Mouse (Mus musculus) erythroblast, embryonic 14.5 days (primary cell): ENCODE data around the gene Gm3453. TPM values are rescaled to one million over a fixed set of nuclear protein-coding genes. Genes with fewer than 3 reads are reported as not detected.
"Not testable (repeated sequence)": the region's sequence is repeated elsewhere in the genome, so short reads cannot be mapped to it uniquely, and the experiment has no call there.

Experiments used
- H3K27me3 ChIP-seq: 2 replicates; pipeline ENCODE4 v1.6.1; 2012; ENCODE audit warnings: inconsistent platforms; ENCODE audit not compliant: control insufficient read depth
- H3K36me3 ChIP-seq: 2 replicates; pipeline ENCODE4 v1.6.1; 2012; ENCODE audit warnings: mild to moderate bottlenecking, inconsistent platforms; ENCODE audit not compliant: control insufficient read depth
- H3K4me1 ChIP-seq: 2 replicates; pipeline ENCODE4 v1.6.1; 2012; ENCODE audit warnings: inconsistent platforms; ENCODE audit not compliant: control insufficient read depth
- H3K4me3 ChIP-seq: replicated peaks from 2 replicates; pipeline ENCODE3; 2012; ENCODE audit warnings: moderate library complexity, mild to moderate bottlenecking, inconsistent platforms
- H3K9me3 ChIP-seq: 2 replicates; pipeline ENCODE4 v1.6.1; 2012; ENCODE audit warnings: low read length, inconsistent platforms, mixed read lengths; ENCODE audit not compliant: control insufficient read depth
- polyA plus RNA-seq: library from polyadenylated mRNA; stranded (reverse); fragments of >175 nt; gene quantifications from 2 replicates; pipeline ENCODE4 v1.2.3, GENCODE M21; 2012

The Gm3453 gene
- polyA plus RNA-seq, result 0.03 TPM in 1 of 2 replicates, not detected in the other

DNA sequence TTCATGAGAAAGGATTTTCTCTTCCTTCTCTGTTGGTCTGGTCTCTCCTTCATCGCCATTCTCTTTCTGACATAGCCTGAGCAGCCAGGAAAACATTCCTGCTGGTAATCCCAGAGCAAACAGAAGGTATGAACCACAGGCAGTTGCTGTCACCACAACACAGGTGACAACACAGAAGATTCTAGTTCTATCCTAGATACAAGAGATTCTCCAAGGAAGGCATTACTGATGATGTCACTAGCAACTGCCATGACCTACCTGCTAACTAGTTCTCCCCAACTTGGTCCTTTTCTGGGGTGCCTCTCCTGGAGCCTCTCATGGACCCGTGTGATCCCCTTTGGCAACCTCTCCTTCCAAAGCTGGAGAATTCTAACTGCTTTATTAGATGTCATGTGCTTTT is at the start of gene Gm3453:
TSS of gene Gm3453 (minus strand) at position 101 of the 400 bp plus-strand sequence.
- not testable (repeated sequence) for H3K36me3 ChIP-seq, H3K9me3 ChIP-seq, H3K4me1 ChIP-seq, H3K4me3 ChIP-seq, H3K27me3 ChIP-seq

DNA sequence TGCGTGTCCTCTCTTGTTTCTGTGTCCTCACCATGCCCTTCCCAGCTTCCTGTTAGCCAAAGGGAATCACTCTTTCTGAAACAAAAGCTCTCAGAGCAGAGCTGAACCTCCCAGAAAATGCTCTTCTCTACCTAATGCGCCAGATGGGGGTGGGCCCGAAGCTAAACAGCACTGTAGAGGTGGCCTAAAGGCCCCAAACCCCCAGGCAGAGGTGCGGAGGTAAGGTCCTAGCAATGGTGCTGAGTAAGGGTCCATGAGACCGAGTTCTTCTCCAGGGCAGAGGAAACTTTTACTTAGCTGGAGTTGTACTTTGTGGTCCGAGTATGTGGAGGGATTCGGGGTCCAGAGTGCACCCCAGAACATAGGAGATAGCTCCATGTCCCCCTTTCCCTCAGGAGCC is 8.2 kb upstream of the Gm3453 start:
- H3K27me3 ChIP-seq, H3K4me1 ChIP-seq, H3K4me3 ChIP-seq, H3K36me3 ChIP-seq, H3K9me3 ChIP-seq: not testable (repeated sequence)

DNA sequence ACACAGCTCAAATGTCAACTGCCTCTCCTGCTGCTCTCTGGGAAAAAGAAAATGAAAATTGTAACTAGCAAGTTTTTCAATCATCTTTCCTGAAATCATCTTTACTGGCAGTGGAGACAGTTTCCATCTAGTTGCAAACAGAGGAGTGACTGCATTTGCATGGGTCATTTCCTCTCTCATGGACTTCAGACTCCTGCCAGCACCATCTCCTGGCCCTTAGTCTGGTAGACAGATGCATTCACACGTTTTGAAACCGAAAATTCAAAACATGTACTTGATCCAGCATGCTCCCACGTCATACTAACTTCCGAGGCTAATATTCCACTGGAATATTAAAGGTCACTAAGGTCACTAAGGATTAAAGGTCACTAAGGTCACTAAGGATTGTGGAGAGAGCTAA is 16.5 kb downstream of the Gm3453 start:
- H3K4me3 ChIP-seq, H3K36me3 ChIP-seq, H3K4me1 ChIP-seq, H3K27me3 ChIP-seq, H3K9me3 ChIP-seq: not testable (repeated sequence)

GRCm38 (mm10) chr14:5961635-5962034 is 17.3 kb downstream of the Gm3453 start, which contains the start of gene Gm3248:
Gene Gm3248 (minus strand): TSS chr14:5961745.
- H3K4me1 ChIP-seq, H3K36me3 ChIP-seq, H3K9me3 ChIP-seq, H3K27me3 ChIP-seq, H3K4me3 ChIP-seq: not testable (repeated sequence)

DNA sequence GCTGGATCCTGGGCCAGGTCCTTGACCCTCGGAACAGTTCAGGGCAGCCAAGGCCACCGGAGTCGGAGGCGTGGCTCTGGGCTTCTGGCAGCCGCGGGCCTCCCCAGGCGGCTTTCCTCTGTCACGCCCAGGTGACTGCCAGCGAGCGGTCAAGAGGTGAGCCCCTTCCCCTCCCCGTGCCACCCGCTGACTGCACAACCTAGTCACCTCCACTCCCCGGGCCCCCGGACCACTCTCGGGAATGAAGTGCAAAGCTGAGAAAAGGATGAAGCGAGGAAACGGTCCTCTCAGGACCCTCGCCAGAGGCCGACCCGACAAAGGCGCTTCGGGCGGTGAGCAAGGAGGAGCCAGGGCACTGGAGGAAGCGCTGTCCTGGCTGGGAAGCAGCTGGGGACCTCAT is 17.8 kb downstream of the Gm3453 start:
- not testable (repeated sequence) for H3K4me3 ChIP-seq, H3K9me3 ChIP-seq

GRCm38 (mm10) chr14:5960479-5960878 is 18.5 kb downstream of the Gm3453 start:
- not testable (repeated sequence) for H3K4me1 ChIP-seq, H3K27me3 ChIP-seq, H3K4me3 ChIP-seq, H3K9me3 ChIP-seq, H3K36me3 ChIP-seq

More for the DNA sequence above, 17.8 kb downstream of the Gm3453 start:
- not testable (repeated sequence) for H3K27me3 ChIP-seq, H3K36me3 ChIP-seq, H3K4me1 ChIP-seq

DNA sequence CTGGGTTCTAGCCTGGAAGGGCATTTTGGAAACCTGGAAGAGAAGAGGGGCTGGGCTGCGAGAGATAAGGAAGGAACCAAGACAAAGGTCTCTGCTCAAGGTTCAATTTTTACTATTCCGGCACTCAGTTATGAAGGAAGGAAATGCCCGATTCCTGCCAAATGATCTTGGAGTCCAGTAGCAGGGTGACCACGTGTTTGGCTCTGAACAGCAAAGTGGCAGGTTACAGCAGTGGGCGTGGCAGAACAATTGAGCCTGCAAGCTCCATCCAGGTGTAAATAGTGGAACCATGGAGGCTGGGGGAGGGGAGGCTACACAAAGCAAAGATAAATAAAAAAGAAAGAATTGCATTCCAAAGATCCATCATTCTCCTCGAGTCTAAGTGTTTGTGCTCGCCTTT is 55.7 kb downstream of the Gm3453 start:
- not testable (repeated sequence) for H3K4me3 ChIP-seq, H3K9me3 ChIP-seq, H3K27me3 ChIP-seq, H3K36me3 ChIP-seq, H3K4me1 ChIP-seq

Other genes starting within 250 kb of the Gm3453 start
- not detected in 2 replicates for gene Gm3373, start 237.6 kb downstream of the Gm3453 start, polyA plus RNA-seq
- not detected in 2 replicates for gene Gm3383, start 171.2 kb downstream of the Gm3453 start, polyA plus RNA-seq
- not detected in 2 replicates for gene Gm3424, start 148.8 kb downstream of the Gm3453 start, polyA plus RNA-seq
- gene Gm8237, start 98.8 kb downstream of the Gm3453 start, polyA plus RNA-seq, result not detected in 2 replicates
- gene Gm3248, start 17.4 kb downstream of the Gm3453 start, polyA plus RNA-seq, result not detected in 2 replicates
- gene Gm6337, start 79.1 kb upstream of the Gm3453 start, polyA plus RNA-seq, result not detected in 2 replicates
- gene Gm8206, start 114.8 kb upstream of the Gm3453 start, polyA plus RNA-seq, result not detected in 2 replicates
- gene Gm3468, start 129.5 kb upstream of the Gm3453 start, polyA plus RNA-seq, result not detected in 2 replicates
- not detected in 2 replicates for gene Gm3476, start 146.7 kb upstream of the Gm3453 start, polyA plus RNA-seq
- gene Gm21560, start 240.2 kb upstream of the Gm3453 start, polyA plus RNA-seq, result not detected in 2 replicates